Mouse (Mus musculus): ENCODE results near the gene Arap1.

Arap1 gene

GRCm38 (mm10) chr7:101452669-101453068 lies 104.8 kb downstream of the Arap1 start:
- DNase-seq: no peak

GRCm38 (mm10) chr7:101453296-101453695 lies 105.4 kb downstream of the Arap1 start:
- DNase-seq: no peak

GRCm38 (mm10) chr7:101453725-101454124 lies 105.9 kb downstream of the Arap1 start:
- DNase-seq: no peak

GRCm38 (mm10) chr7:101454479-101454878 lies 106.6 kb downstream of the Arap1 start:
- DNase-seq: no peak

- peak in 1 of 2 experiments; percentile 53 for DNase-seq
Observed at GRCm38 (mm10) chr7:101455141-101455540, 107.3 kb downstream of the Arap1 start.

- DNase-seq: no peak
Observed at GRCm38 (mm10) chr7:101456318-101456717, 108.5 kb downstream of the Arap1 start.

- no peak for DNase-seq
Observed at GRCm38 (mm10) chr7:101456789-101457188, 108.9 kb downstream of the Arap1 start.

GRCm38 (mm10) chr7:101457283-101457682 lies 109.4 kb downstream of the Arap1 start:
- DNase-seq: no peak

GRCm38 (mm10) chr7:101457801-101458200 lies 109.9 kb downstream of the Arap1 start:
- no peak for DNase-seq

GRCm38 (mm10) chr7:101458278-101458781 lies 110.5 kb downstream of the Arap1 start:
- DNase-seq: no peak

- DNase-seq: no peak
Observed at GRCm38 (mm10) chr7:101459305-101459813, 111.5 kb downstream of the Arap1 start.

GRCm38 (mm10) chr7:101459923-101460607 lies 112.2 kb downstream of the Arap1 start:
- no peak for DNase-seq

- no peak for DNase-seq
Observed at GRCm38 (mm10) chr7:101460608-101460957, 112.7 kb downstream of the Arap1 start.

GRCm38 (mm10) chr7:101461571-101461970 lies 113.7 kb downstream of the Arap1 start:
- DNase-seq: no peak

All from cerebellum, postnatal 25 days (tissue).